ENCODE assay signal across 9 mouse cellular contexts in genomic region chr4:119140126-119140525, GRCm38 (mm10). TPM values are rescaled to one million over a fixed set of nuclear protein-coding genes. Genes with fewer than 3 reads are reported as not detected.
DNase-seq lines count a peak whose midpoint lies in the region; ATAC-seq and TF ChIP-seq lines count a peak whose summit lies in the region.
"Had no signal": no experiment of that assay in that cellular context is flagged by ENCODE, and none has a peak within 500 bp of the region (broad histone marks: within the 10 kb centered on the region; RNA-seq: fewer than 3 reads in every experiment).

No protein-coding gene starts in this region.

- no peak for ATAC-seq in liver, embryonic 13.5 days (ENCODE audit: low read depth)
- ATAC-seq in stomach, postnatal 0 days (ENCODE audit: low FRiP score, low TSS enrichment) = no peak

- H3K9ac ChIP-seq in liver, embryonic 13.5 days = no peak overlapping the region
- no peak overlapping the region for H3K9ac ChIP-seq in stomach, postnatal 0 days (ENCODE audit: low read length)

- H3K4me1 ChIP-seq in liver, embryonic 13.5 days (replicated peaks) = peaks cover 50% of the 10 kb centered on the region
- H3K4me1 ChIP-seq in stomach, postnatal 0 days (replicated peaks; ENCODE audit: control insufficient read depth, insufficient read depth) = no peaks in the 10 kb centered on the region

- H3K4me2 ChIP-seq in liver, embryonic 13.5 days = no peak overlapping the region
- H3K4me2 ChIP-seq in stomach, postnatal 0 days (replicated peaks; ENCODE audit: low read depth) = no peak overlapping the region

- peaks cover 14% of the 10 kb centered on the region for H3K27me3 ChIP-seq in liver, embryonic 13.5 days
- H3K27me3 ChIP-seq in stomach, postnatal 0 days (ENCODE audit: control insufficient read depth, insufficient read depth, low read length) = no peaks in the 10 kb centered on the region

- H3K27ac ChIP-seq in left cerebral cortex, adult 2 months = no peak overlapping the region
- H3K27ac ChIP-seq in liver, embryonic 13.5 days = peak overlapping the region; percentile 57; the same call in 1 of the 2 replicates
- H3K27ac ChIP-seq in stomach, postnatal 0 days (replicated peaks) = no peak overlapping the region

- H3K36me3 ChIP-seq in liver, embryonic 13.5 days = peaks cover 40% of the 10 kb centered on the region
- H3K36me3 ChIP-seq in stomach, postnatal 0 days (ENCODE audit: control insufficient read depth, insufficient read depth, low read length) = peaks cover 19% of the 10 kb centered on the region

- peak; percentile 36 to 49 for DNase-seq in adrenal gland, adult 18-20 months (ENCODE audit: low spot score in 2 of 2)
- no peak for DNase-seq in adrenal gland, postnatal 4 days (ENCODE audit: low spot score in 2 of 2)
- no peak for DNase-seq in left cerebral cortex, adult 2 months (ENCODE audit: extremely low spot score in 1 of 2, low spot score in 2 of 2)
- DNase-seq in left cerebral cortex, postnatal 36 days (ENCODE audit: low spot score in 2 of 2) = no peak
- DNase-seq in cerebellum, postnatal 25 days = peak; percentile 25 to 51
- no peak for DNase-seq in liver, embryonic 13.5 days
- no peak for DNase-seq in stomach, postnatal 0 days (ENCODE audit: low spot score)
- no peak for DNase-seq in right cerebral cortex, postnatal 14 days

- 0 out of 2 replicates have a peak, but pooled peaks cover 4% of the 10 kb centered on the region for H3K9me3 ChIP-seq in liver, embryonic 13.5 days (replicated peaks)
- H3K9me3 ChIP-seq in stomach, postnatal 0 days (ENCODE audit: control insufficient read depth, low read length) = no peaks in the 10 kb centered on the region

- WGBS in liver, embryonic 13.5 days (ENCODE audit: insufficient replicate concordance) = 44% methylated on average over 3 of the region's 3 CpGs
- 54% methylated on average over 3 of the region's 3 CpGs for WGBS in stomach, postnatal 0 days

- intact Hi-C loops in left cerebral cortex, adult 2 months (cut with DNase I) = no loop called here
- intact Hi-C loops in left cerebral cortex, postnatal 36 days (cut with DNase I) = no loop called here

- TF ChIP-seq CTCF in left cerebral cortex, adult 2 months (IDR thresholded peaks at IDR 0.05) = peak; percentile 73
- peak; percentile 87 for TF ChIP-seq CTCF in stomach, postnatal 0 days (IDR thresholded peaks at IDR 0.05; ENCODE audit: low read depth)

- H3K4me3 ChIP-seq in left cerebral cortex, adult 2 months = no peak overlapping the region
- no peak overlapping the region for H3K4me3 ChIP-seq in liver, embryonic 13.5 days (replicated peaks)
- H3K4me3 ChIP-seq in stomach, postnatal 0 days (ENCODE audit: low read depth, low read length) = no peak overlapping the region
- H3K4me3 ChIP-seq: myocyte had no signal

- TF ChIP-seq EP300 in stomach, postnatal 0 days (optimal IDR thresholded peaks at IDR 0.05) = no peak

RNA-seq across cellular contexts. Expression of gene Slc2a1, which starts 31.6 kb away (rescaled TPM):
- 10 to 100 TPM; 20.9 to 29.3 TPM for total RNA-seq in adrenal gland, adult 18-20 months (2021)
- total RNA-seq in adrenal gland, postnatal 4 days (2021) = 10 to 100 TPM; 13.0 to 15.5 TPM
- total RNA-seq in left cerebral cortex, adult 2 months (2021) = 100 to 1,000 TPM in 1 of 2 experiments, 10 to 100 TPM in 1; 92.2 to 127 TPM
- 100 to 1,000 TPM; 107 to 126 TPM for total RNA-seq in left cerebral cortex, postnatal 36 days (2021)
- 272 and 303 TPM in 2 replicates for polyA plus RNA-seq in liver, embryonic 13.5 days (2015; fragmentation: Nextera tagmentation; extraction: Ambion mirVana)
- 36.9 and 39.8 TPM in 2 replicates for polyA plus RNA-seq in stomach, postnatal 0 days (2015; fragmentation: Nextera tagmentation; extraction: Ambion mirVana)

RNA-seq across cellular contexts. Expression of gene Zfp691, which starts 33.9 kb away (rescaled TPM):
- total RNA-seq in adrenal gland, adult 18-20 months (2021) = 10 to 100 TPM; 12.0 to 19.4 TPM
- 10 to 100 TPM; 12.2 to 16.2 TPM for total RNA-seq in adrenal gland, postnatal 4 days (2021)
- total RNA-seq in left cerebral cortex, adult 2 months (2021) = 1 to 10 TPM; 7.5 to 7.8 TPM
- total RNA-seq in left cerebral cortex, postnatal 36 days (2021) = 1 to 10 TPM; 6.9 to 8.6 TPM
- polyA plus RNA-seq in liver, embryonic 13.5 days (2015; fragmentation: Nextera tagmentation; extraction: Ambion mirVana) = 2.8 and 2.9 TPM in 2 replicates
- 3.7 and 4.1 TPM in 2 replicates for polyA plus RNA-seq in stomach, postnatal 0 days (2015; fragmentation: Nextera tagmentation; extraction: Ambion mirVana)

RNA-seq across cellular contexts. Expression of gene Ermap, which starts 49.7 kb away (rescaled TPM):
- total RNA-seq in adrenal gland, adult 18-20 months (2021) = under 1 TPM; 0.06 to 0.10 TPM
- 10 to 100 TPM in 1 of 2 experiments, 1 to 10 TPM in 1; 6.9 to 13.1 TPM for total RNA-seq in adrenal gland, postnatal 4 days (2021)
- under 1 TPM; 0.40 to 0.54 TPM for total RNA-seq in left cerebral cortex, adult 2 months (2021)
- total RNA-seq in left cerebral cortex, postnatal 36 days (2021) = under 1 TPM; 0.44 to 0.75 TPM
- 329 and 341 TPM in 2 replicates for polyA plus RNA-seq in liver, embryonic 13.5 days (2015; fragmentation: Nextera tagmentation; extraction: Ambion mirVana)
- polyA plus RNA-seq in stomach, postnatal 0 days (2015; fragmentation: Nextera tagmentation; extraction: Ambion mirVana) = 0.40 and 0.42 TPM in 2 replicates

RNA-seq across cellular contexts. Expression of gene Svbp, which starts 55.0 kb away (rescaled TPM):
- total RNA-seq in adrenal gland, adult 18-20 months (2021) = 10 to 100 TPM; 13.8 to 17.0 TPM
- total RNA-seq in adrenal gland, postnatal 4 days (2021) = 10 to 100 TPM; 33.9 to 38.3 TPM
- 10 to 100 TPM; 15.1 to 17.2 TPM for total RNA-seq in left cerebral cortex, adult 2 months (2021)
- total RNA-seq in left cerebral cortex, postnatal 36 days (2021) = 10 to 100 TPM; 18.5 to 20.5 TPM
- polyA plus RNA-seq in liver, embryonic 13.5 days (2015; fragmentation: Nextera tagmentation; extraction: Ambion mirVana) = 121 and 130 TPM in 2 replicates
- 99.7 and 100 TPM in 2 replicates for polyA plus RNA-seq in stomach, postnatal 0 days (2015; fragmentation: Nextera tagmentation; extraction: Ambion mirVana)

Comparison
In these comparisons a context has a peak if more than half of its experiments do, and no peak if none do; other contexts are left out.
1. DNase-seq: peak in adrenal gland, adult 18-20 months (2 of 2) and cerebellum, postnatal 25 days (2 of 2); none in adrenal gland, postnatal 4 days (0 of 2), left cerebral cortex, adult 2 months (0 of 2), left cerebral cortex, postnatal 36 days (0 of 2), liver, embryonic 13.5 days (single experiment), stomach, postnatal 0 days (single experiment) and right cerebral cortex, postnatal 14 days (single experiment).
2. RNA of gene Ermap, which starts 49.7 kb away (total RNA-seq): 6.9 to 13.1 TPM in adrenal gland, postnatal 4 days; 0.44 to 0.75 TPM in left cerebral cortex, postnatal 36 days, 0.40 to 0.54 TPM in left cerebral cortex, adult 2 months and 0.06 to 0.10 TPM in adrenal gland, adult 18-20 months; every median in the first group is over 4 times any median in the second.